Mouse (Mus musculus) CH12.LX (cell line): ENCODE measurements around the gene Alg9.

ENCODE experiments used
- CTCF ChIP-seq, 2 experiments: IDR thresholded peaks in 1 of 2; conservative IDR thresholded peaks in 1 of 2; 2 replicates each; pipeline ENCODE4 v1.5.1; 2011 to 2012; ENCODE audit warnings: low read depth in 2 of 2, low read length in 2 of 2, improper control_type of control experiment in 1 of 2, inconsistent platforms in 1 of 2, mild to moderate bottlenecking in 1 of 2, moderate library complexity in 1 of 2
- ETS1 ChIP-seq: conservative IDR thresholded peaks from 2 replicates; pipeline ENCODE4 v1.6.1; 2012; ENCODE audit warnings: low read depth, mild to moderate bottlenecking, inconsistent platforms, low read length, improper control_type of control experiment, moderate library complexity
- HCFC1 ChIP-seq: IDR thresholded peaks from 2 replicates; pipeline ENCODE4 v1.6.1; 2012; ENCODE audit warnings: low read depth, mild to moderate bottlenecking, inconsistent platforms, low read length, improper control_type of control experiment
- KAT2A ChIP-seq: IDR thresholded peaks from 2 replicates; pipeline ENCODE4 v1.6.1; 2012; ENCODE audit warnings: low read length, improper control_type of control experiment, inconsistent platforms; ENCODE audit not compliant: insufficient replicate concordance
- MEF2A ChIP-seq: IDR thresholded peaks from 2 replicates; pipeline ENCODE4 v1.6.1; 2014; ENCODE audit warnings: low read depth, mild to moderate bottlenecking, inconsistent platforms, low read length, improper control_type of control experiment, borderline replicate concordance
- MYC ChIP-seq: IDR thresholded peaks from 2 replicates; pipeline ENCODE4 v1.6.1; 2011; ENCODE audit warnings: low read depth, mild to moderate bottlenecking, improper control_type of control experiment, low read length
- NELFE ChIP-seq: IDR thresholded peaks from 2 replicates; pipeline ENCODE4 v1.6.1; 2011; ENCODE audit warnings: low read depth, low read length, improper control_type of control experiment
- POLR2A ChIP-seq: IDR thresholded peaks from 2 replicates; pipeline ENCODE4 v1.6.1; 2011; ENCODE audit warnings: low read depth, mild to moderate bottlenecking, improper control_type of control experiment, low read length
- SMC3 ChIP-seq: IDR thresholded peaks from 2 replicates; pipeline ENCODE4 v1.6.1; 2011; ENCODE audit warnings: low read depth, low read length, improper control_type of control experiment
- TCF12 ChIP-seq: IDR thresholded peaks from 2 replicates; pipeline ENCODE4 v1.6.1; 2014; ENCODE audit warnings: low read depth, mild to moderate bottlenecking, inconsistent platforms, low read length, improper control_type of control experiment
- USF1 ChIP-seq: IDR thresholded peaks from 2 replicates; pipeline ENCODE4 v1.6.1; 2014; ENCODE audit warnings: low read depth, mild to moderate bottlenecking, inconsistent platforms, low read length, improper control_type of control experiment

- TF ChIP-seq MYC = no peak
- no peak for TF ChIP-seq KAT2A
- TF ChIP-seq CTCF (conservative IDR thresholded peaks at IDR 0.05 in 1 of 2, IDR thresholded peaks at IDR 0.05 in 1 of 2; ENCODE audit: low read depth in 2 of 2, low read length in 2 of 2) = no peak
- no peak for TF ChIP-seq POLR2A
- TF ChIP-seq HCFC1 = no peak
- no peak for TF ChIP-seq TCF12
- no peak for TF ChIP-seq ETS1
- no peak for TF ChIP-seq SMC3
- no peak for TF ChIP-seq USF1
- no peak for TF ChIP-seq MEF2A
- TF ChIP-seq NELFE = no peak
Measured at GRCm38 (mm10) chr9:50795266-50795665, 20.4 kb downstream of the Alg9 start.
